Mouse (Mus musculus) stomach, embryonic 14.5 days (tissue): ENCODE data around the gene Gm49373. TPM values are rescaled to one million over a fixed set of nuclear protein-coding genes. Genes with fewer than 3 reads are reported as not detected.

Source experiments
- ATAC-seq: fragments of 200-750 bp; cut with Nextera tagmentation; 2 replicates; pipeline ENCODE4 v1.8.0; 2017; ENCODE audit warnings: low read depth, moderate TSS enrichment; ENCODE audit not compliant: insufficient number of reproducible peaks, insufficient read depth, low FRiP score
- H3K27ac ChIP-seq: fragments of 300-500 bp; sonication (generic); 2 replicates; pipeline ENCODE4 v1.5.1; 2014; ENCODE audit warnings: mild to moderate bottlenecking, low read length, moderate library complexity, mixed read lengths
- H3K27me3 ChIP-seq: fragments of 300-500 bp; sonication (generic); 2 replicates; pipeline ENCODE4 v1.6.1; 2014; ENCODE audit warnings: low read length, control low read depth, mixed read lengths; ENCODE audit not compliant: control insufficient read depth, insufficient read depth
- H3K36me3 ChIP-seq: fragments of 300-500 bp; sonication (generic); 2 replicates; pipeline ENCODE4 v1.6.1; 2014; ENCODE audit warnings: mild to moderate bottlenecking, control low read depth, low read length, moderate library complexity, mixed read lengths; ENCODE audit not compliant: control insufficient read depth, insufficient read depth
- H3K4me1 ChIP-seq: fragments of 300-500 bp; sonication (generic); 2 replicates; pipeline ENCODE4 v1.6.1; 2014; ENCODE audit warnings: low read length, control low read depth, mixed read lengths; ENCODE audit not compliant: control insufficient read depth, insufficient read depth
- H3K4me2 ChIP-seq: fragments of 300-500 bp; sonication (generic); replicated peaks from 2 replicates; pipeline ENCODE4 v1.6.1; 2014; ENCODE audit warnings: low read depth, low read length, control low read depth
- H3K4me3 ChIP-seq: fragments of 300-500 bp; sonication (generic); 2 replicates; pipeline ENCODE4 v1.5.1; 2014; ENCODE audit warnings: low read depth, low read length, control low read depth
- H3K9ac ChIP-seq: fragments of 300-500 bp; sonication (generic); replicated peaks from 2 replicates; pipeline ENCODE4 v1.6.1; 2014; ENCODE audit warnings: low read depth, mild to moderate bottlenecking, control low read depth, low read length, moderate library complexity, mixed read lengths
- H3K9me3 ChIP-seq: fragments of 300-500 bp; sonication (generic); 2 replicates; pipeline ENCODE4 v1.6.1; 2016; ENCODE audit warnings: low read depth, low read length, control low read depth; ENCODE audit not compliant: control insufficient read depth
- WGBS: fragments of 180-500 bp; shearing (Covaris S2); extraction: QIAGEN DNeasy Blood & Tissue Kit; methylation state at CpG from one replicate; pipeline ENCODE4 v1.1.7; 2014; 5-methylcytosine and 5-hydroxymethylcytosine counted together
- polyA plus RNA-seq: library from polyadenylated mRNA; unstranded; fragments of >200 nt; fragmentation: Nextera tagmentation; extraction: Ambion mirVana; gene quantifications from 2 replicates; pipeline ENCODE4 v1.2.1, GENCODE M21; 2014

Gene Gm49373
- polyA plus RNA-seq, 1 experiment from 2014 or later = 0.30 TPM

GRCm38 (mm10) chr9:21035586-21035985 lies 37.3 kb downstream of the Gm49373 start:
- peaks cover 26% of the 10 kb centered on the region for H3K4me1 ChIP-seq

DNA sequence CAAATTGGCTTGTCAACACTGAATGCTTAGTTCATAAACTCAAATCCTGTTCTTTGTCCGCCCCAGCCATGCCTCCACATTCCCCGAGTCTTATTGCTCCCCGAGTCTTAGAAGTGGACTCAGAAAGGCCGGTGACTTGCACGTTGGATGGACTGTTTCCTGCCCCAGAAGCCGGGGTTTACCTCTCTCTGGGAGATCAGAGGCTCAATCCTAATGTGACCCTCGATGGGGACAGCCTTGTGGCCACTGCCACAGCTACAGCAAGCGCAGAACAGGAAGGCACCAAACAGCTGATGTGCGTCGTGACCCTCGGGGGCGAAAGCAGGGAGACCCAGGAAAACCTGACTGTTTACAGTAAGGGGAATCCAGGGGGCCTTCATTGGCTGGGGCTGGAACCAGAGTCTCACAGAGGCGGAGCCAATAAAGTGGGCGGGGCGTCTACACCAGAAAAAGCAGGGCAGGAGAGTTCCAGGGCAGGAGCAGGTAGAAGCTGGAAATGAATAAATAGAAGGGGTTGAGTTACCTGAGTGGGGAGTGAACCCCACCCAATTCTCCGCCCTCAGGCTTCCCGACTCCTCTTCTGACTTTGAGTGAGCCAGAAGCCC lies 38.3 kb downstream of the Gm49373 start:
- H3K27me3 ChIP-seq = peaks cover 65% of the 10 kb centered on the region
- no peak for ATAC-seq
- H3K4me1 ChIP-seq = peaks cover 32% of the 10 kb centered on the region
- H3K36me3 ChIP-seq = no peaks in the 10 kb centered on the region
- no peak overlapping the region for H3K4me2 ChIP-seq
- H3K27ac ChIP-seq = no peak overlapping the region
- H3K9me3 ChIP-seq = no peaks in the 10 kb centered on the region
- H3K9ac ChIP-seq = no peak overlapping the region
- H3K4me3 ChIP-seq = no peak overlapping the region
- 5% methylated on average over 17 of the region's 17 CpGs for WGBS

More at GRCm38 (mm10) chr9:21035586-21035985, 37.3 kb downstream of the Gm49373 start:
- H3K9ac ChIP-seq = no peak overlapping the region
- peaks cover 62% of the 10 kb centered on the region for H3K27me3 ChIP-seq
- no peak for ATAC-seq
- H3K4me2 ChIP-seq = no peak overlapping the region
- WGBS = 21% methylated on average over 9 of the region's 9 CpGs
- no peaks in the 10 kb centered on the region for H3K9me3 ChIP-seq
- no peaks in the 10 kb centered on the region for H3K36me3 ChIP-seq
- 0 out of 2 replicates have a peak overlapping the region, but pooled peaks have one; percentile 1 for H3K4me3 ChIP-seq
- H3K27ac ChIP-seq = no peak overlapping the region

DNA sequence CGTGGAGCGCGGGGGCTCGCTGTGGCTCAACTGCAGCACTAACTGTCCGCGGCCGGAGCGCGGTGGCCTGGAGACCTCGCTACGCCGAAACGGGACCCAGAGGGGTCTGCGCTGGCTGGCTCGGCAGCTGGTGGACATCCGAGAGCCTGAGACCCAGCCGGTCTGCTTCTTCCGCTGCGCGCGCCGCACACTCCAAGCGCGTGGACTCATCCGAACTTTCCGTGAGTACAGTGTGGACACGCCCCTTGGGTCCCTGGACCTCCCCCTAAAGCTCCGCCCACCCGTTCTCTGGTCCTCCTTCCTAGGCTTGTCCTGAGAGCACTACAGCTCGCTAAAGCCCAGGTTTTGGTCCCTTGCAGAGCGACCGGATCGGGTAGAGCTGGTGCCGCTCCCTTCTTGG lies 39.8 kb downstream of the Gm49373 start:
- H3K27me3 ChIP-seq = peaks cover 63% of the 10 kb centered on the region
- H3K4me3 ChIP-seq = peak overlapping the region; percentile 42
- H3K27ac ChIP-seq = no peak overlapping the region
- H3K4me2 ChIP-seq = peak overlapping the region; percentile 95
- ATAC-seq = peak; percentile 81
- under 1% methylated on average over 34 of the region's 34 CpGs for WGBS
- no peaks in the 10 kb centered on the region for H3K36me3 ChIP-seq
- no peaks in the 10 kb centered on the region for H3K9me3 ChIP-seq
- H3K4me1 ChIP-seq = peaks cover 38% of the 10 kb centered on the region
- H3K9ac ChIP-seq = 0 out of 2 replicates have a peak overlapping the region, but pooled peaks have one; percentile 10

DNA sequence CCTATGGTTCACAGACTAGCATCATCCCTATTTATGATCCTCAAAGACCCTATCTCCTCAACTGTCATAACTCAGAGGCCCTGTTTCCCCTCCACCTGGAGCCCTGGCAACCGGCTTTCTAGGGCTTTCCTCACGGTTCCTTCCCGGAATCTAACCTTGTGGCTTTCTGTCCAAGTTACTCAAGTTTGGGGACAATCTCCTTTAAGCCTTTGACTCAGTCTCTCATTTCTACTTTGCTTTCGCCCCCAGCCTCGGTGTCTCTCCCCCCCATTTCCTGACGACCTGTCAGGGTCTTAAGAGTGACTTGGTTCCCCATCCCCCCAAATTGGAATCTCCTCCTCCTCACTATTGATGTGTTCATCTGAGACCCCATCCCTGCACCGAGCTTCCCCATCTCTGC lies 40.4 kb downstream of the Gm49373 start:
- no peak overlapping the region for H3K9ac ChIP-seq
- peaks cover 33% of the 10 kb centered on the region for H3K4me1 ChIP-seq
- H3K4me3 ChIP-seq = peak overlapping the region; percentile 42
- peak overlapping the region; percentile 95 for H3K4me2 ChIP-seq
- H3K9me3 ChIP-seq = no peaks in the 10 kb centered on the region
- 2% methylated on average over 7 of the region's 7 CpGs for WGBS
- ATAC-seq = no peak
- no peak overlapping the region for H3K27ac ChIP-seq
- peaks cover 56% of the 10 kb centered on the region for H3K27me3 ChIP-seq
- no peaks in the 10 kb centered on the region for H3K36me3 ChIP-seq

- Histone ChIP-seq H3K4me2 (peak within 1 kb of the TSS; percentile 95), H3K9me3 (no peaks in the 10 kb centered on the region), H3K27ac (no peak within 1 kb of the TSS), H3K27me3 (peaks cover 51% of the 10 kb centered on the region), H3K4me3 (peak within 1 kb of the TSS; percentile 42), H3K9ac (no peak within 1 kb of the TSS; the same call in 1 of the 2 replicates), H3K36me3 (no peaks in the 10 kb centered on the region), H3K4me1 (peaks cover 30% of the 10 kb centered on the region)
- WGBS = under 1% methylated on average over 34 of the region's 35 CpGs
- ATAC-seq = no peak
Measured at GRCm38 (mm10) chr9:21031896-21032351, 41.0 kb downstream of the Gm49373 start, which contains the start of gene Icam5. Icam5 (plus strand) TSS chr9:21032073.

DNA sequence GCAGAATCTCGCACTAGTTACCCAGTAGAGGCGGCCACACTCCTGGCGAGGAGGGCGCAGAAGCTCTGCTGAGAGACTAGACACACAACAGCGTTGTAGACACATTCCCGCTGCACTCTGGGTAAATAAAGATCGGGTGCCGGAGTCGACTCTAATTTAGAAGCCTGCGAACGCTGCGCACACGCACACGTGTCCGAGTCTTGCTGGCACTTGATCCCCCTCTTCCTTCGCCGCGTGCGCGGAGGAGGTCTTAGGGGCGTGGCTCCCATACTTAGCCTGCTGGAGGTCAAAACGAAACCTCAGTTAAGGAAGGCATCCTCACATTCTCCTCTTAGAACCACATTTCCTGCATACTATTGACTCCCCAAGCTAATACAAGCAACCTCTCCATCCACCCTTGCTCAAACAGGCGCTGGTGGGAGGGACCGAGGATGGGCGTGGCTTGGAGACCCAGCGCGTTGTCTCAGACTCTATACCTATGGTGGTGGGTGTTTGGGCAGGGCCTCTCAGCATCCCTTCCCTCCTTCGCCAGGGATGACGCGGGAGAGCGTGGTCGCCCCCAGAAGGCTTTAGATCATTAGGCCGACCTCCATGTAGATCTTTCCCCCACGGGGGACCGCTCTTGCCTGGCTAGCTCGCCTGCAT lies 41.5 kb downstream of the Gm49373 start:
- Histone ChIP-seq H3K9me3 (no peaks in the 10 kb centered on the region), H3K27ac (no peak overlapping the region), H3K4me1 (peaks cover 30% of the 10 kb centered on the region), H3K27me3 (peaks cover 45% of the 10 kb centered on the region), H3K4me2 (peak overlapping the region; percentile 89), H3K36me3 (no peaks in the 10 kb centered on the region), H3K9ac (no peak overlapping the region), H3K4me3 (peak overlapping the region; percentile 42)
- ATAC-seq = no peak
- under 1% methylated on average over 36 of the region's 36 CpGs for WGBS

GRCm38 (mm10) chr9:21030781-21031250 lies 42.1 kb downstream of the Gm49373 start:
- ATAC-seq = peak; percentile 71
- no peaks in the 10 kb centered on the region for H3K36me3 ChIP-seq
- no peaks in the 10 kb centered on the region for H3K9me3 ChIP-seq
- H3K4me3 ChIP-seq = peak overlapping the region; percentile 42
- peaks cover 30% of the 10 kb centered on the region for H3K4me1 ChIP-seq
- no peak overlapping the region for H3K27ac ChIP-seq
- WGBS = 1% methylated on average over 13 of the region's 13 CpGs
- H3K4me2 ChIP-seq = peak overlapping the region; percentile 89
- peaks cover 40% of the 10 kb centered on the region for H3K27me3 ChIP-seq
- no peak overlapping the region for H3K9ac ChIP-seq

DNA sequence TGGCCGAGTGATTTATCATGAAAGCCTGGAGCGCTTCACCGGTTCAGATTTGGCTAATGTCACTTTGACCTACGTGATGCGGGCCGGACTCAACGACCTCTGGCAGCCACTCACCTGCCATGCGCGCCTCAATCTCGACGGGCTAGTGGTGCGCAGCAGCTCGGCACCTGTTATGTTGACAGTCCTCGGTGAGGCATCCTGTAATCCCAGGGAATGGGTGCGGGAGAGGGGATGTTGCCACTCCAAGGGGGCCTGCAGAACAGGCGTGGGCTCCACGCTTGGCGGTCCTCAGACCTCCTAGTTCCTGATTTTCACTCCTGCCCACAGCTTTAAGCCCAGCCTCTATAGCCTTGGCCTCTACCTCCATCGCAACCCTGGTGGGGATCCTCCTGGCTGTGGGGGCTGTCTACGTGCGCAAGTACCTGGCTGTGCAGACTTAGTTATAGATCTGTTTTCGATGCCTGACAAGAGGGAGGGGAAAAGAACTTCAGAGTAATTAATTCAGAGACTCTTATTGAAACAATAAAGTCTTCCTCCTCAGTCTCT lies 42.8 kb downstream of the Gm49373 start:
- H3K9me3 ChIP-seq = no peaks in the 10 kb centered on the region
- H3K27ac ChIP-seq = no peak overlapping the region
- H3K36me3 ChIP-seq = no peaks in the 10 kb centered on the region
- H3K27me3 ChIP-seq = peaks cover 33% of the 10 kb centered on the region
- 20% methylated on average over 22 of the region's 22 CpGs for WGBS
- ATAC-seq = no peak
- H3K4me2 ChIP-seq = peak overlapping the region; percentile 89
- H3K9ac ChIP-seq = no peak overlapping the region
- peaks cover 30% of the 10 kb centered on the region for H3K4me1 ChIP-seq
- H3K4me3 ChIP-seq = peak overlapping the region; percentile 42; the same call in 1 of the 2 replicates
